Mouse (Mus musculus): ENCODE measurements around the gene Gm11733. TPM values are rescaled to one million over a fixed set of nuclear protein-coding genes. Genes with fewer than 3 reads are reported as not detected.
A peak's percentile ranks its signal among the peaks of the same experiment; 100 is the strongest.

Gm11733 gene
- total and polyA plus RNA-seq, 2 experiments from 2014 or later: 0.08 TPM; not detected in 1

- H3K36me3 ChIP-seq (replicated peaks; ENCODE audit: control insufficient read depth, insufficient read depth, low read length): no peaks in the 10 kb centered on the region
- H3K4me2 ChIP-seq (ENCODE audit: low read depth, low read length): no peak overlapping the region
- H3K9me3 ChIP-seq (replicated peaks; ENCODE audit: control insufficient read depth, low read length): no peaks in the 10 kb centered on the region; the same call in 1 of the 2 replicates
- H3K9ac ChIP-seq (replicated peaks; ENCODE audit: low read depth, low read length): no peak overlapping the region
- DNase-seq (ENCODE audit: low spot score): no peak
- no peak overlapping the region for H3K4me3 ChIP-seq (ENCODE audit: low read depth, low read length)
- TF ChIP-seq CTCF (IDR thresholded peaks at IDR 0.05; ENCODE audit: low read depth): no peak
- ATAC-seq (ENCODE audit: insufficient read depth, low read depth): no peak
- H3K4me1 ChIP-seq (ENCODE audit: control insufficient read depth, insufficient read depth): no peaks in the 10 kb centered on the region
- 73% methylated on average over 17 of the region's 17 CpGs for WGBS
- 0 out of 2 replicates have a peak, but pooled peaks cover 11% of the 10 kb centered on the region for H3K27me3 ChIP-seq (ENCODE audit: control insufficient read depth, insufficient read depth, low read length)
- no peak overlapping the region for H3K27ac ChIP-seq (ENCODE audit: low read depth)
Observed at GRCm38 (mm10) chr11:117491408-117492208, 7.4 kb downstream of the Gm11733 start.

- TF ChIP-seq CTCF (IDR thresholded peaks at IDR 0.05; ENCODE audit: low read depth) (no peak), EP300 (IDR thresholded peaks at IDR 0.05; ENCODE audit: low read depth) (no peak)
- ATAC-seq (ENCODE audit: insufficient read depth, low read depth): no peak
Observed at GRCm38 (mm10) chr11:117492209-117492505, 8.0 kb downstream of the Gm11733 start.

GRCm38 (mm10) chr11:117496812-117497211 lies 12.6 kb downstream of the Gm11733 start:
- Histone ChIP-seq H3K27me3 (ENCODE audit: control insufficient read depth, insufficient read depth, low read length) (0 out of 2 replicates have a peak, but pooled peaks cover 11% of the 10 kb centered on the region), H3K36me3 (replicated peaks; ENCODE audit: control insufficient read depth, insufficient read depth, low read length) (no peaks in the 10 kb centered on the region), H3K4me1 (ENCODE audit: control insufficient read depth, insufficient read depth) (no peaks in the 10 kb centered on the region), H3K9ac (replicated peaks; ENCODE audit: low read depth, low read length) (no peak overlapping the region), H3K9me3 (replicated peaks; ENCODE audit: control insufficient read depth, low read length) (no peaks in the 10 kb centered on the region), H3K4me2 (ENCODE audit: low read depth, low read length) (no peak overlapping the region), H3K27ac (ENCODE audit: low read depth) (no peak overlapping the region), H3K4me3 (ENCODE audit: low read depth, low read length) (no peak overlapping the region)
- DNase-seq (ENCODE audit: low spot score): no peak
- 0 out of 2 replicates have a peak, but pooled peaks have one; percentile 20 for ATAC-seq (ENCODE audit: insufficient read depth, low read depth)
- 54% methylated on average over 4 of the region's 4 CpGs for WGBS
- TF ChIP-seq EP300 (IDR thresholded peaks at IDR 0.05; ENCODE audit: low read depth) (no peak), CTCF (IDR thresholded peaks at IDR 0.05; ENCODE audit: low read depth) (no peak)

More at GRCm38 (mm10) chr11:117492209-117492505, 8.0 kb downstream of the Gm11733 start:
- no peaks in the 10 kb centered on the region for H3K36me3 ChIP-seq (replicated peaks; ENCODE audit: control insufficient read depth, insufficient read depth, low read length)
- WGBS: 64% methylated on average over 1 of the region's 1 CpGs
- no peak overlapping the region for H3K27ac ChIP-seq (ENCODE audit: low read depth)
- H3K4me2 ChIP-seq (ENCODE audit: low read depth, low read length): no peak overlapping the region
- H3K9me3 ChIP-seq (replicated peaks; ENCODE audit: control insufficient read depth, low read length): no peaks in the 10 kb centered on the region; the same call in 1 of the 2 replicates
- 0 out of 2 replicates have a peak, but pooled peaks cover 11% of the 10 kb centered on the region for H3K27me3 ChIP-seq (ENCODE audit: control insufficient read depth, insufficient read depth, low read length)
- no peak overlapping the region for H3K9ac ChIP-seq (replicated peaks; ENCODE audit: low read depth, low read length)
- no peaks in the 10 kb centered on the region for H3K4me1 ChIP-seq (ENCODE audit: control insufficient read depth, insufficient read depth)
- DNase-seq (ENCODE audit: low spot score): no peak
- no peak overlapping the region for H3K4me3 ChIP-seq (ENCODE audit: low read depth, low read length)

GRCm38 (mm10) chr11:117497256-117498136 lies 13.3 kb downstream of the Gm11733 start:
- TF ChIP-seq EP300 (IDR thresholded peaks at IDR 0.05; ENCODE audit: low read depth): no peak
- TF ChIP-seq CTCF (IDR thresholded peaks at IDR 0.05; ENCODE audit: low read depth): no peak
- Histone ChIP-seq H3K4me2 (ENCODE audit: low read depth, low read length) (no peak overlapping the region), H3K4me3 (ENCODE audit: low read depth, low read length) (no peak overlapping the region), H3K9ac (replicated peaks; ENCODE audit: low read depth, low read length) (no peak overlapping the region), H3K27me3 (ENCODE audit: control insufficient read depth, insufficient read depth, low read length) (0 out of 2 replicates have a peak, but pooled peaks cover 11% of the 10 kb centered on the region), H3K9me3 (replicated peaks; ENCODE audit: control insufficient read depth, low read length) (no peaks in the 10 kb centered on the region), H3K27ac (ENCODE audit: low read depth) (no peak overlapping the region), H3K36me3 (replicated peaks; ENCODE audit: control insufficient read depth, insufficient read depth, low read length) (no peaks in the 10 kb centered on the region), H3K4me1 (ENCODE audit: control insufficient read depth, insufficient read depth) (no peaks in the 10 kb centered on the region)
- 38% methylated on average over 16 of the region's 16 CpGs for WGBS
- peak; percentile 22 for DNase-seq (ENCODE audit: low spot score)
- peak; percentile 90 for ATAC-seq (ENCODE audit: insufficient read depth, low read depth)

- DNase-seq (ENCODE audit: low spot score): no peak
- Histone ChIP-seq H3K4me1 (ENCODE audit: control insufficient read depth, insufficient read depth) (no peaks in the 10 kb centered on the region), H3K9me3 (replicated peaks; ENCODE audit: control insufficient read depth, low read length) (no peaks in the 10 kb centered on the region), H3K27ac (ENCODE audit: low read depth) (no peak overlapping the region), H3K36me3 (replicated peaks; ENCODE audit: control insufficient read depth, insufficient read depth, low read length) (no peaks in the 10 kb centered on the region), H3K27me3 (ENCODE audit: control insufficient read depth, insufficient read depth, low read length) (0 out of 2 replicates have a peak, but pooled peaks cover 11% of the 10 kb centered on the region), H3K9ac (replicated peaks; ENCODE audit: low read depth, low read length) (no peak overlapping the region), H3K4me2 (ENCODE audit: low read depth, low read length) (no peak overlapping the region), H3K4me3 (ENCODE audit: low read depth, low read length) (no peak overlapping the region)
- WGBS: 83% methylated on average over 1 of the region's 1 CpGs
- TF ChIP-seq EP300 (IDR thresholded peaks at IDR 0.05; ENCODE audit: low read depth) (no peak), CTCF (IDR thresholded peaks at IDR 0.05; ENCODE audit: low read depth) (no peak)
- no peak for ATAC-seq (ENCODE audit: insufficient read depth, low read depth)
Observed at GRCm38 (mm10) chr11:117498137-117498511, 14.0 kb downstream of the Gm11733 start.
